Mouse (Mus musculus) G1E (cell line): Measurements from ENCODE around the gene Adam12. TPM values are rescaled to one million over a fixed set of nuclear protein-coding genes. Genes with fewer than 3 reads are reported as not detected.

Experiments used
- ATAC-seq: 2 replicates; pipeline ENCODE4 v1.8.0; 2016; ENCODE audit warnings: mild to moderate bottlenecking; ENCODE audit not compliant: insufficient number of reproducible peaks, poor library complexity, low FRiP score, severe bottlenecking; ENCODE audit errors: extremely low read depth
- DNase-seq: peaks from one replicate; pipeline ENCODE4 v3.0.0; 2012; ENCODE audit warnings: low spot score
- H3K27me3 ChIP-seq: 2 replicates; pipeline ENCODE4 v1.6.1; 2012; ENCODE audit warnings: mild to moderate bottlenecking, low read length, inconsistent platforms; ENCODE audit not compliant: insufficient read depth
- H3K36me3 ChIP-seq: replicated peaks from 2 replicates; pipeline ENCODE3; 2012; ENCODE audit warnings: mild to moderate bottlenecking, inconsistent platforms
- H3K4me1 ChIP-seq: 2 replicates; pipeline ENCODE4 v1.6.1; 2012; ENCODE audit warnings: low read depth, low read length, inconsistent platforms, mixed read lengths; ENCODE audit not compliant: insufficient read depth
- H3K4me3 ChIP-seq: 2 replicates; pipeline ENCODE4 v1.5.1; 2012; ENCODE audit warnings: low read depth, mild to moderate bottlenecking, inconsistent platforms, low read length, moderate library complexity, mixed read lengths
- H3K9me3 ChIP-seq: replicated peaks from 2 replicates; pipeline ENCODE4 v1.6.1; 2012; ENCODE audit warnings: inconsistent platforms
- CTCF ChIP-seq: IDR thresholded peaks from 2 replicates; pipeline ENCODE4 v1.5.1; 2012; ENCODE audit warnings: low read depth, low read length, inconsistent platforms, mixed read lengths
- GATA1 ChIP-seq: IDR thresholded peaks from 2 replicates; pipeline ENCODE4 v1.6.1; 2012; ENCODE audit warnings: borderline replicate concordance, low read length, inconsistent platforms, mixed read lengths
- GATA2 ChIP-seq: IDR thresholded peaks from 2 replicates; pipeline ENCODE4 v1.6.1; 2012; ENCODE audit warnings: low read depth, low read length, inconsistent platforms, borderline replicate concordance
- POLR2AphosphoS5 ChIP-seq: IDR thresholded peaks from 2 replicates; pipeline ENCODE4 v1.6.1; 2012; ENCODE audit warnings: low read depth, low read length, inconsistent platforms; ENCODE audit not compliant: insufficient replicate concordance
- TAL1 ChIP-seq: conservative IDR thresholded peaks from 2 replicates; pipeline ENCODE4 v1.6.1; 2012; ENCODE audit warnings: low read depth, low read length, inconsistent platforms, mixed read lengths
- polyA plus RNA-seq: library from polyadenylated mRNA; stranded (reverse); fragments of >175 nt; gene quantifications from 2 replicates; pipeline ENCODE4 v1.2.3, GENCODE M21; 2012
- total RNA-seq, 2 experiments: library from RNA; stranded (forward) in 1 of 2; stranded (reverse) in 1 of 2; fragments of 200-1000 nt in 1 of 2; fragments of >200 nt in 1 of 2; fragmentation: Nextera tagmentation in 1 of 2; gene quantifications; 2 replicates each; pipeline ENCODE4 v1.2.3; 2014 to 2017

The Adam12 gene
- total and polyA plus RNA-seq, 3 experiments, result 0.16 TPM; not detected in 2

DNA sequence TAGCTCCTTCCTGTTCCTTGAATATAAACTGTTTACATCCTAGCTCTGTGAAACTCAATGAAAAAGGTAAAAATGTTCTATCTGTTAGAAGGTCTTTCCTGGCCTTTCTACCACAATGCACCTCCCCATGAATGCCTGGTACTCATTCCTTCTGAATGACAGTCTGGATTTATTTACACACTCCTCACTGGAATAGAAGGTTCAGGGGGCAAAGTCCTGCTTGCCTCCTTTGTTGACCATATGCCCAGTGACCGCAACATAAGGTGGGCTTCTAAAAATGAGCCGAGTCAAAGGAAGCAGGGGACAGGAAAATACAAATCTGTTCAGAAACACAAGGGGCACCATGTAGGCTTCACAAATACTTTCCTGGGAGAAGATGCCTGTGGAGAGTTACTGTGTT is 62.2 kb downstream of the Adam12 start:
- Histone ChIP-seq H3K9me3 (peaks cover 45% of the 10 kb centered on the region), H3K4me1 (no peaks in the 10 kb centered on the region), H3K36me3 (no peaks in the 10 kb centered on the region), H3K27me3 (no peaks in the 10 kb centered on the region), H3K4me3 (no peak overlapping the region)
- no peak for DNase-seq
- no peak for ATAC-seq
- TF ChIP-seq CTCF, result no peak

- Histone ChIP-seq H3K36me3 (no peaks in the 10 kb centered on the region), H3K27me3 (no peaks in the 10 kb centered on the region), H3K9me3 (peaks cover 45% of the 10 kb centered on the region), H3K4me3 (no peak overlapping the region), H3K4me1 (no peaks in the 10 kb centered on the region)
- DNase-seq (no peak), ATAC-seq (no peak)
- TF ChIP-seq POLR2AphosphoS5 (no peak), GATA2 (no peak), TAL1 (no peak), CTCF (no peak)
Observed at GRCm38 (mm10) chr7:134167586-134167985, 64.4 kb downstream of the Adam12 start.

DNA sequence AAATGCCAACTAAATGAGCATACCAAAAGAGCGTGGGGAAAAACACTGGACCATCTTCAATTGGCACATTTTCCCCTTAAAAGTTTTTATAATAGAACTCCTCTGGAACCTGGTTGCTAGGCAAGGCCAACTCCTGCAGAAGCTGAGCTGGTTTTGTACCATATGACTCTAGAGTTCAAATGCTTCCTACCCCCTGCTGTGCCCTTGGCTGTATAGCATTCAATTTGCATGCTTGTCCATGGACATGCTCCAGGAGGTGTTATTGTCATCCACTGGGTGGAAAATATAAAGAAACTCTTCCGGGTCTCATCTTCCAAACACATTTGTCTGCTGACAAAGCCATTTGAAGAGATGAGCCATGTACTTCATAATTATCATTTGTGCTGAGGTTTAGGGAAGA is 68.2 kb downstream of the Adam12 start:
- H3K27me3 ChIP-seq, result no peaks in the 10 kb centered on the region
- ATAC-seq, result no peak
- TF ChIP-seq TAL1 (no peak), GATA1 (no peak), CTCF (no peak), POLR2AphosphoS5 (no peak), GATA2 (no peak)

DNA sequence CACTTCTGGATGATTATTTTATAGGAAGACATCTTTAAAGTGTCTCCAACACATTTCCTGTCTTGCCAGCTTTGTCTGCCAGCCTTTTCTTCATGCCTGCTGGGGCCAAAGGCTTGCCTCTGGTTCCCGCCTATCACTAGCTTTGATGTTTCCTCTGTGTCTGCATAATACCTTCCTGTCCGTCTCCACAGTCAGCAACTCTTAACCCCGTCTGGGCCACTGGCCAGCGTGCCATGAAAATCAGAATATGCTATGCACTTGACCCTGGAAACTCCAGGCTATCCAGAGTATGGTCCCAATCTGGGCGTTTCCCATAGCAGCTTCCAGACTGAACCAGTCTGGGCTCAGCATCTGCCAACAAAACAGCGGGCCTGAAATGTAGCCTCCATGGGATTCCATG is 69.1 kb downstream of the Adam12 start:
- H3K27me3 ChIP-seq, result no peaks in the 10 kb centered on the region
- H3K9me3 ChIP-seq, result peaks cover 44% of the 10 kb centered on the region
- H3K36me3 ChIP-seq, result no peaks in the 10 kb centered on the region
- H3K4me1 ChIP-seq, result no peaks in the 10 kb centered on the region
- H3K4me3 ChIP-seq, result no peak overlapping the region
- ATAC-seq (no peak), DNase-seq (no peak)
- TF ChIP-seq POLR2AphosphoS5 (no peak), CTCF (no peak), GATA1 (no peak), TAL1 (no peak), GATA2 (no peak)

More for the DNA sequence above, 68.2 kb downstream of the Adam12 start:
- no peak overlapping the region for H3K4me3 ChIP-seq
- no peak for DNase-seq
- no peaks in the 10 kb centered on the region for H3K4me1 ChIP-seq
- no peaks in the 10 kb centered on the region for H3K36me3 ChIP-seq
- H3K9me3 ChIP-seq, result peaks cover 45% of the 10 kb centered on the region

DNA sequence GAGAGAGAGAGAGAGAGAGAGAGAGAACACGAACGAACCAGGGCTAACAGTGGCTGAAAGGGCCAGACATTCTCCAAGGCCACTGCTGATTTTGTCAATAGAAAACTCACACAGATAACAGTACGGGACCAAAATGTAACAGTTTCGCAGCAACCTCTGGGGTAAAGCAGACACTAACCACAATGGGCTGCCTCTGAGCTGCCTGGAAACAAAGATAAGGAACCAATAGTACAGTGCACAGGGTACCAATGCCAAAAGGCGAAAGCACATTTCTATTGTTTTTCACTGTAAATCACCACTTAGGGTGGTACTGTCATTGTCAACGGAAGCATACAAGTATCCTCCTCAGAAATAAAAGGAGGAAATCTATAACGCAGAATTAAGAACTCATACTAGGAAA is 72.3 kb downstream of the Adam12 start:
- Histone ChIP-seq H3K36me3 (no peaks in the 10 kb centered on the region), H3K4me1 (no peaks in the 10 kb centered on the region), H3K9me3 (peaks cover 37% of the 10 kb centered on the region), H3K27me3 (no peaks in the 10 kb centered on the region), H3K4me3 (no peak overlapping the region)
- TF ChIP-seq GATA1 (no peak), POLR2AphosphoS5 (no peak), GATA2 (no peak), CTCF (no peak), TAL1 (no peak)
- ATAC-seq, result no peak
- DNase-seq, result no peak

- Histone ChIP-seq H3K4me3 (no peak overlapping the region), H3K9me3 (peaks cover 46% of the 10 kb centered on the region), H3K36me3 (no peaks in the 10 kb centered on the region), H3K27me3 (no peaks in the 10 kb centered on the region), H3K4me1 (no peaks in the 10 kb centered on the region)
- no peak for ATAC-seq
- DNase-seq, result no peak
- TF ChIP-seq TAL1 (no peak), CTCF (no peak), GATA2 (no peak), GATA1 (no peak), POLR2AphosphoS5 (no peak)
Observed at GRCm38 (mm10) chr7:134151330-134151729, 80.6 kb downstream of the Adam12 start.

DNA sequence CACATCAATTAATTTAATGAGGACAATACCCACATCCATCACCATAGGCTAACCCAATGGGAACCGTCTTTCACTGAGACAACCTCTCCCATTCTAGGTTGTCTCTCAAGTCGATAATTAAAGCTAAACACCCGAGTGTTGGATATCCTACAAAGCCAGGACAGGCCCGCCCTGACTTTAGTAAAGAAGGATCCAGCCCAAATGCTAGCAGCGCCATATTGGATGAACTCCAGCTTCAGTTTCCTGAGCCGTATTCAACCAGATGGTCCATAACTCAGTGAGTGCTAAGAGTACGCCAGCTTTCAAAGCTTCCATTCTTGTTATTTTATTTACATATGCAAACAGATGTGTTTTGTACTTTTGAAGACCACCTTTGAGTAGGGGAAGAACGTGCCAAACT is 81.6 kb downstream of the Adam12 start:
- no peak for ATAC-seq
- Histone ChIP-seq H3K27me3 (no peaks in the 10 kb centered on the region), H3K4me1 (no peaks in the 10 kb centered on the region), H3K4me3 (no peak overlapping the region), H3K36me3 (no peaks in the 10 kb centered on the region), H3K9me3 (peaks cover 52% of the 10 kb centered on the region)
- TF ChIP-seq GATA1 (no peak), CTCF (no peak)
- DNase-seq, result no peak

- Histone ChIP-seq H3K36me3 (no peaks in the 10 kb centered on the region), H3K9me3 (peaks cover 59% of the 10 kb centered on the region), H3K27me3 (no peaks in the 10 kb centered on the region), H3K4me3 (no peak overlapping the region), H3K4me1 (no peaks in the 10 kb centered on the region)
- ATAC-seq (no peak), DNase-seq (no peak)
- TF ChIP-seq POLR2AphosphoS5 (no peak), TAL1 (no peak), GATA1 (no peak), GATA2 (no peak), CTCF (no peak)
Observed at GRCm38 (mm10) chr7:134149351-134149750, 82.6 kb downstream of the Adam12 start.
